Mouse (Mus musculus) embryonic facial prominence, embryonic 15.5 days (tissue): ENCODE measurements around the gene Rbm33. TPM values are rescaled to one million over a fixed set of nuclear protein-coding genes. Genes with fewer than 3 reads are reported as not detected.

Source experiments
- ATAC-seq: fragments of 200-750 bp; cut with Nextera tagmentation; 2 replicates; pipeline ENCODE4 v1.8.0; 2017; ENCODE audit warnings: low read depth, moderate TSS enrichment; ENCODE audit not compliant: insufficient number of reproducible peaks, low FRiP score, low TSS enrichment
- H3K27ac ChIP-seq: fragments of 300-500 bp; sonication (generic); replicated peaks from 2 replicates; pipeline ENCODE4 v1.5.1; 2015; ENCODE audit warnings: mild to moderate bottlenecking, inconsistent platforms
- H3K27me3 ChIP-seq: fragments of 300-500 bp; sonication (generic); 2 replicates; pipeline ENCODE4 v1.6.1; 2015; ENCODE audit warnings: inconsistent platforms
- H3K36me3 ChIP-seq: fragments of 300-500 bp; sonication (generic); 2 replicates; pipeline ENCODE4 v1.6.1; 2015; ENCODE audit warnings: mild to moderate bottlenecking, inconsistent platforms
- H3K4me1 ChIP-seq: fragments of 300-500 bp; sonication (generic); 2 replicates; pipeline ENCODE4 v1.6.1; 2015; ENCODE audit warnings: inconsistent platforms
- H3K4me2 ChIP-seq: fragments of 300-500 bp; sonication (generic); replicated peaks from 2 replicates; pipeline ENCODE4 v1.6.1; 2015; ENCODE audit warnings: mild to moderate bottlenecking, inconsistent platforms
- H3K4me3 ChIP-seq: fragments of 300-500 bp; sonication (generic); replicated peaks from 2 replicates; pipeline ENCODE4 v1.5.1; 2015; ENCODE audit warnings: mild to moderate bottlenecking, inconsistent platforms
- H3K9ac ChIP-seq: fragments of 300-500 bp; sonication (generic); 2 replicates; pipeline ENCODE4 v1.6.1; 2015; ENCODE audit warnings: inconsistent platforms
- H3K9me3 ChIP-seq: fragments of 300-500 bp; sonication (generic); replicated peaks from 2 replicates; pipeline ENCODE4 v1.6.1; 2016; ENCODE audit warnings: inconsistent platforms
- WGBS: fragments of 180-500 bp; shearing (Covaris S2); methylation state at CpG from one replicate; pipeline ENCODE4 v1.1.7; 2015; 5-methylcytosine and 5-hydroxymethylcytosine counted together
- polyA plus RNA-seq: library from polyadenylated mRNA; unstranded; fragments of >200 nt; fragmentation: Nextera tagmentation; extraction: Ambion mirVana; gene quantifications from 2 replicates; pipeline ENCODE4 v1.2.1, GENCODE M21; 2015

Gene Rbm33
- polyA plus RNA-seq, 1 experiment from 2014 or later = 12.1 TPM

DNA sequence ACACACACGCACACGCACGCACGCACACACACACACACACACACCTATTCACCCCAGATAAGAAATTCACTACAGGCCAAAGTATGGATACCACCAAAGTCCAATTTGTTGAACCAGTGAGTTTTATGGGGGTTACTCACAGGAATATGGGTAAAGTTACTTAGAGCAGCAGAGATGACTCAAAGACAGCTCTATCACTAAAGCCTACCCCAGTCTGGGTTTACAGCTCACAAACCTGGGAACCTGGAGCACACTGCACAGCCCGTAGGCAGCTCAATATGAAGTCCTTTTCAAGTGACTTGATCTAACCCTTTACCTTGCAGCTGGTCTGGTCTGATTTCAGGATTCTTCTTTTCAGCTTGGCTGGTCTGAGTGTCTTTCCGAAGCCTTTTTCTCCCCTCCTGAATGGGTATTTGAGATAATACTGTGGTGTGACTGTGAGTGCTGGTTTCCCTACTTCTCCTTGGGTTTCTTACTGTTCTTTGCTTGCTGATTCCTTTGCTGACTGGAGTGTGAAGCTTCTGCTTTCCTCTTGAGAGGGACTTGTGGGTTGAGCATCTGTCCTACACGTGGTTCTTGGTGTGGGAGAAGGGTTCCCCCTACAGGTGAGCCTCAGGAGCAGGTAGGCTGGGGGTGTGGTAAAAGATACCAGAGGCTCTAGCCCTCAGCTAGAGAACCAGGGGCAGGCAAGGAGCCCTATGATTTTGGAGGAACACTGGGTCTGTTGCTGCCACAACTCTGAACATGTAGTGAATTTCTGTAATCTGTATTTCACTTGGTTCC lies 12.3 kb downstream of the Rbm33 start:
- ATAC-seq = no peak
- 79% methylated on average over 7 of the region's 7 CpGs for WGBS
- H3K4me2 ChIP-seq = no peak overlapping the region

DNA sequence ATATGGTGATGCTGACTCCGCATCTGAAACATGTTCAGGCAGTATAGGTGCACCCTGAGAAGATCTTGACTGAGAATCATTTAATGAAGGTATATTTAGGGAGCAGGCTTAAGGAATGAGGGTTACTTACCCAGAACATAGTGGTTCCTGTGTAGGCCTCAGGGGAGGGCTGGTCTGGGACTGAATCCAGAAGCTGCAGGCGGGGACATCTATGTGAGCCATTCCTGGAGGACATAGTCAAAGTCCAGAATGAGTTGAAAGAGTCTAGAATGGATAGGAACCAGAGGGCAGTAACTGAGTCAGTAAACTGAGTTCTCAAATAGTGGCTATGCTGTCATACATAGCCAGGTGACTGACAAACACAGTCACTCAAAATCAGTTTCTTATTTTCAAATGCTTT lies 16.8 kb downstream of the Rbm33 start:
- 83% methylated on average over 2 of the region's 2 CpGs for WGBS
- no peaks in the 10 kb centered on the region for H3K4me1 ChIP-seq
- H3K9ac ChIP-seq = no peak overlapping the region
- peaks cover 43% of the 10 kb centered on the region for H3K36me3 ChIP-seq
- no peaks in the 10 kb centered on the region for H3K27me3 ChIP-seq
- no peak overlapping the region for H3K4me2 ChIP-seq
- H3K27ac ChIP-seq = no peak overlapping the region
- no peak overlapping the region for H3K4me3 ChIP-seq
- H3K9me3 ChIP-seq = no peaks in the 10 kb centered on the region
- ATAC-seq = no peak

More for the DNA sequence above, 12.3 kb downstream of the Rbm33 start:
- H3K9ac ChIP-seq = no peak overlapping the region
- H3K36me3 ChIP-seq = peaks cover 19% of the 10 kb centered on the region; the same call in 1 of the 2 replicates
- no peak overlapping the region for H3K27ac ChIP-seq
- no peaks in the 10 kb centered on the region for H3K27me3 ChIP-seq
- no peaks in the 10 kb centered on the region for H3K9me3 ChIP-seq
- H3K4me3 ChIP-seq = no peak overlapping the region
- 0 out of 2 replicates have a peak, but pooled peaks cover 3% of the 10 kb centered on the region for H3K4me1 ChIP-seq

DNA sequence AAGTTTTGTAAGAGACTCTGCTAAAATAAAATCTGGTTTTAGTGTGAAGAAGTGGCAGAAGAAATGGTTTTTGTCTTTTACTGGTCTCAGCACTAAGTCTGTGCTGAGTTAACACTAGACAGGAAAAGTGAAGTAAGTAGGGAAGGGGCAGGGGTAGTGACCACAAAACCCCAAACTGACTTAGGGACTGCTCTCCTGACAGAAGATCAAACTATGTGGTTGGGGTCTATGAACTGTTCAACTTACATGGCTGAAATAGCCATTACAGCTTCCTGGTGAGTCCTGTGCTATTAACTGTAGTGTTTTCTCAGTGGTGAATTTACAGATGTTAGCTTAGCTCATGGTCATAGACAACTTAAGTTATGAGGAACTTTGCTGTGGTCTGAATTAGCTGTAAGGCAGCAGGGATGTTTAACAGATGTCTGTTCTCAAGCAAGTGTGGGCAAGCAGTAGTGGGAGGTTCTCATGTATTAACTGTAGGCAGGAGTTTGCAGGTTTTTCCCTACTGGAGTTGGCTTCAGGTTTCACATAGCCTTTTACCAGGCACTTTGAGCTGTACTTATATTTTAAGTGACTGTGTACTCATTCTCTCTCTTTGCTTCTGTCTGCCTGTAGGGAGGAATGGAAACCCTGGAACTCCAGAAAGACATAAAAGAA lies 35.1 kb downstream of the Rbm33 start:
- Histone ChIP-seq H3K4me1 (peaks cover 6% of the 10 kb centered on the region; the same call in 1 of the 2 replicates), H3K4me2 (no peak overlapping the region), H3K9me3 (no peaks in the 10 kb centered on the region), H3K36me3 (peaks cover 45% of the 10 kb centered on the region), H3K27ac (0 out of 2 replicates have a peak overlapping the region, but pooled peaks have one; percentile 34), H3K9ac (no peak overlapping the region), H3K27me3 (no peaks in the 10 kb centered on the region), H3K4me3 (no peak overlapping the region)
- 0 out of 2 replicates have a peak, but pooled peaks have one; percentile 24 for ATAC-seq

DNA sequence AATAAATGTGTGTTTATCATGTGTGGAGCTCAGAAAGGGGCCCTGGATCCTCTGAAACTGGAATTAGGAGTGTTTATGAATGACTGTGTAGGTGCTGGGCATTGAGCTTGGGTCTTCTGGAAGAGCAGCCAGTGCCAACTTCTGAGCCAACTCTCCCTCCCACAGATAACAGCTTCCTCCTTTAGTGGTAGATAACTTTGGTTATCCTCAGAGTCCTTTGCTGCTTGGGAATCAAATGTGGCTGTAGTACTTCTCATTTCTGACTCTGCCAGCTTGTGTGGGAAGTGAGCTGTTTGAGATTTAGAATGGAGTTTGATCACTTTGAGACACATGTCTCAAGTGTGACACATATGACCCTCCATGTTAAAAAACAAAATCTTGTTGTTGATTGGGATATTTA lies 38.7 kb downstream of the Rbm33 start:
- Histone ChIP-seq H3K27me3 (no peaks in the 10 kb centered on the region), H3K9ac (no peak overlapping the region), H3K4me1 (peaks cover 6% of the 10 kb centered on the region; the same call in 1 of the 2 replicates), H3K9me3 (no peaks in the 10 kb centered on the region), H3K36me3 (peaks cover 62% of the 10 kb centered on the region), H3K4me3 (no peak overlapping the region), H3K27ac (no peak overlapping the region), H3K4me2 (no peak overlapping the region)
- ATAC-seq = no peak

DNA sequence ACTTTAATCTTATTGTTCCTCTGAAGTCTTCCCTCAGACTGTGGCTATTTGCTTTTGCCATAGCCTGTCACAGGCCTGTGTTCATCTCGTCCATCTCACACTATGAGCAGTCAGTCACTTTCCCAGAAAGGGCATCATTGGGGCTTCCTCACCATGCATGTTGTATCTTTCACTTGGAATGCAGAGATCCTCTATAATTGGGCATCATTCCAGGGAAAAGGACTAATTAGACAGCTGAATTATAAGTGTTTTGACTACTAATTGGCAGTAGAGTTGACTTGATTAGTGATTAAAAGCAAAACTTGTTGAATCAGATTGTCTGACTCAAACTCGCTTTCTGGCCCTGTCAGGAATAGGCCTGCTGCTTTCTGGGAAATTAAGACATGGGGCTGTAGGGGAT lies 43.8 kb downstream of the Rbm33 start:
- Histone ChIP-seq H3K9ac (no peak overlapping the region), H3K27me3 (no peaks in the 10 kb centered on the region), H3K9me3 (no peaks in the 10 kb centered on the region), H3K4me1 (no peaks in the 10 kb centered on the region), H3K36me3 (peaks cover 77% of the 10 kb centered on the region), H3K27ac (no peak overlapping the region), H3K4me2 (no peak overlapping the region), H3K4me3 (no peak overlapping the region)
- no peak for ATAC-seq
- 91% methylated on average over 2 of the region's 2 CpGs for WGBS

DNA sequence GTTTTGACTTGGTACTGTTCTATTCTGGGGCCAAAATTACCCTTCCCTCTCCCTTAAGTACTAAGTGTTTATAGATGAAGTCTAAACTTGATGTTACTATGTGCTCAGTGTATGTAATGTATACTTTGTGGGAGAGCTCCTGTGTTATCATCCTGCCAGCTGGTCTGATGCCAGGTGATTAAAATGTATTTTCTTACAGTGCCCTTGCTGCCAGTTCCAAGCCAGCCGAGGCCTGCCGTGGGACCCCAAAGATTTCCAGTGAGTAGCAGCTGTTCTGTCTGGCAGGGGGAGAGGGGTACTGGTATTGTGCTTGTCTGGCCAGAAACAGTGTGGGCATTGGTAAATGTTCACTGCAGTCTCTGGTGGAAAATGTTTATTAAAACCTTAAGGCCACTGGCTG lies 51.1 kb downstream of the Rbm33 start:
- Histone ChIP-seq H3K27ac (no peak overlapping the region), H3K36me3 (peaks cover 52% of the 10 kb centered on the region)
- no peak for ATAC-seq

DNA sequence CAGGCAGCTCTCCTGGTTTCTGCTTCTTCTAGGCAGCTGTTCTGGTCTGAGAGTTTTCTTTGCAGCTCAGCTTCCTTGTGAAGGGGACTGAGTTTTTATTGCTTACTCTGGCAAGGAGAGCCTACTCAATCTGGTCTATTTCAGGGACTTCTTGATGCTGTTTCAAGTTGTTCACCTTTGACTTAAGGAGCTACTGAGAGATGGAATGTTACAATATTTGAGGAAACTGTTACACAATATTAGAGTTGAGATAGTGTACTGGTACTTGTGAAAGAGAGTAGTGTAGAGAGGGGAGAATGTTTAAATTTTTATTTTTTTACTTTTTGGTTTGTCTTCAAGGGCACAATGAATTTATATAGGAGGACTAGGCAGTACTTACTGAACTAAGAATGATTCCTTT lies 53.9 kb downstream of the Rbm33 start:
- Histone ChIP-seq H3K36me3 (peaks cover 37% of the 10 kb centered on the region), H3K4me2 (no peak overlapping the region)
- ATAC-seq = no peak

More for the DNA sequence above, 51.1 kb downstream of the Rbm33 start:
- H3K9ac ChIP-seq = no peak overlapping the region
- peaks cover 6% of the 10 kb centered on the region for H3K4me1 ChIP-seq
- no peak overlapping the region for H3K4me3 ChIP-seq
- no peaks in the 10 kb centered on the region for H3K27me3 ChIP-seq
- no peak overlapping the region for H3K4me2 ChIP-seq
- 29% methylated on average over 2 of the region's 2 CpGs for WGBS
- H3K9me3 ChIP-seq = no peaks in the 10 kb centered on the region

DNA sequence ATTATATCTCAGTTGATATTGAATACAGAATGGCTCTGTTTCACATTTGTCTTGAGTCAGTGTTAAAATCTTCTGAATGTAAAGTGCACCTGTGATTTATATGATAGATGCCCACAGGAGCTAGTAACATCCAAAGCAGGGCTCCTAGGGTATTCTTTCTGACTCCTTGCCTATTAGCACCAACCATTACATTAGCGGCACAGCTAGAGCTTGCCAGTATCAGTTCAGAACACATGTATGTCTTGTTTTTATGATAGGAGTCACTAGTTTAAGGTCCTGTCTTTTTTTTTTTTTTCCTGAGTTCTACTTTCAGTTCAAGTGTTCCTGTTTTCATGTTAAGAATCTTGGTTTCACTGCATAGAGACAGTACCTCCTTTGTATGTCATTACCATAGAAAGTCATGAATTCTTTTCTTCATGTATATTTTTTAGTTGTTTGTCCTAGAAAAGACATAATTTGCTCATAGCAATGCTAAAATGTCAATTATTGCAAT lies 55.3 kb downstream of the Rbm33 start:
- peaks cover 29% of the 10 kb centered on the region for H3K36me3 ChIP-seq
- peaks cover 4% of the 10 kb centered on the region for H3K4me1 ChIP-seq
- no peak overlapping the region for H3K27ac ChIP-seq
- ATAC-seq = no peak
- H3K9me3 ChIP-seq = no peaks in the 10 kb centered on the region
- no peaks in the 10 kb centered on the region for H3K27me3 ChIP-seq
- no peak overlapping the region for H3K9ac ChIP-seq
- WGBS = 100% methylated on average over 1 of the region's 1 CpGs
- no peak overlapping the region for H3K4me2 ChIP-seq
- H3K4me3 ChIP-seq = no peak overlapping the region

More for the DNA sequence above, 53.9 kb downstream of the Rbm33 start:
- Histone ChIP-seq H3K27me3 (no peaks in the 10 kb centered on the region), H3K9ac (no peak overlapping the region), H3K9me3 (no peaks in the 10 kb centered on the region), H3K4me1 (peaks cover 6% of the 10 kb centered on the region), H3K27ac (no peak overlapping the region), H3K4me3 (no peak overlapping the region)

DNA sequence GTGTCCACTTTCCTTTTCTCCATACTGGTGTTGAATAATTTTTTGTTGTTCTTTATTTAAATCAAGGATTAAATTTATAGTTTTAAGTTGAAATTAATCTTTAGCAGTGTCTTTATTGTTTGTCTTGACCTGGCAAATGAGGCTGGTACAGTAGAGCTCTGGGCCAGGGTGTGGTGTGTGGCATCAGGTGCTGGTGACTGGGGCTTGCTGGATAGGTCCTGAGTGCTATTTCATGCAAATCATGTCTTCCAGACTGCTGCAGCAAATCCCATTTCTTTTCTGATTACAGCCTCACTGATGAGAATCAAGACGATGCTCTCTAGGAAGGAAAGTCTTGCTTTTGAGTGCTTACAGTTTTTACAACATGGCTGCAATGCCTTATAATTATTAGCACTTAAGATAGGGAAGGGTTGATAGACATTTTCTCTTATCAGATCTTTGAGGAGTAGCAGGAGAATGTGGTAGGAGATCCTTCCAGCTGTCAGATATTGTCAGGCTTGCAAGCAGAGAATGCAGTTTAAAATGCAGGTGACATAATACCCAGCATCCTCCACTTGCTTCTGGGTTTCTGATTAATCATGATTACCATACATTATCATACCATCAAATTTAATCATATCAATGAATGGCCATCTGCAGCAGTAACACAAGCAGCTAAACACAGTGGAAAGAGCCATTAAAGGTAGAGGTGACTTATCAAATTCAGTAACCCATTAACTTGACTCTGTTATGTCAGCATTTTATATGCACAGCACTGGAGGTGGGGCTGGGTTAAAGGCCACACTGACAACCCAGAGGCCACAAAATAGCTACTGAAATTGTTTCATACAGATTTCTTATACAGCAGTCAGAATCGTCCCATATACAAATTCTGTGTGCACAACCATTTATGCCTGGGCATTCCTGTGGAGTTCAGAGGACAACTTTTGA lies 56.8 kb downstream of the Rbm33 start:
- Histone ChIP-seq H3K36me3 (peaks cover 30% of the 10 kb centered on the region), H3K27ac (no peak overlapping the region), H3K4me2 (no peak overlapping the region), H3K27me3 (no peaks in the 10 kb centered on the region), H3K4me3 (no peak overlapping the region), H3K9me3 (no peaks in the 10 kb centered on the region), H3K9ac (no peak overlapping the region), H3K4me1 (no peaks in the 10 kb centered on the region)
- ATAC-seq = no peak
- WGBS = 85% methylated on average over 2 of the region's 2 CpGs

DNA sequence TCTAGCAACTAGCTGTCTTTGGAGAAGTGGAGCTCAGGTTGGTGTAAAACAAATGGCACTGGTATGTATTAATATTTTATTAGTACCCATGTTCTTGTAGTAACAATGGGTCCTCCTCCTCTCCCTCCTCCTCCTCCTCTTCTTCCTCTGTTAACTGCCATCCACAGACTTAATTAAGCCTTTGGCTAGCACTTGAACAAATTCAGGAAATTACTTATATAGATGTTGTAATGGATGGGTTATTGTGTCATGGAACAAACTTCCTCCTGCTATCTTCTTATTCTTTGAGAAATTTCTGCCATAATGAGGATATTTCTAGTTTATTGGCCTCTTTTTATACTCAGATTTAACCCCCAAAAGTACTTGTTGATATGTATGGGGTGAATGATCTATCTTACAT lies 60.4 kb downstream of the Rbm33 start:
- Histone ChIP-seq H3K4me3 (no peak overlapping the region), H3K9me3 (no peaks in the 10 kb centered on the region), H3K9ac (no peak overlapping the region), H3K27me3 (no peaks in the 10 kb centered on the region), H3K4me1 (no peaks in the 10 kb centered on the region), H3K27ac (no peak overlapping the region), H3K36me3 (peaks cover 36% of the 10 kb centered on the region), H3K4me2 (no peak overlapping the region)
- no peak for ATAC-seq

DNA sequence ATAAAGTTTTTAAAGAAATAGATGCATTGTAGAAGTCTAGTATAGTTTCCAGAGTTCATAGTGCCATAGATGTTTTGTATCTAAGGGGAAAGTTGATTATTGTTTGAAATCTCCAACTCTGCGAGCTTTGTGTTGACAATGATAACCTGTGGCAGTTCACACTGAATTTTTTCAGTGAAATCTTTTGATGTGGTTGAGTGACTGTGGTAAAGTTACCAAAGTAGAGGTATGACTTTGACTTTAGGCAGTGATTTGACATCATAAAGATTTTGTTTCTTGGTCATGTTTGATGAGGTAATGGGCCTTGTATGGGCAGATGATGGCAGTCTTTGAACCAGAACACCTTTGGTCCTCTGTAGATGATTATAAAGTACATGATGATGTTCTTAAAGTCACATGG lies 65.4 kb downstream of the Rbm33 start:
- Histone ChIP-seq H3K4me1 (no peaks in the 10 kb centered on the region), H3K4me2 (no peak overlapping the region), H3K27ac (no peak overlapping the region), H3K9ac (no peak overlapping the region), H3K4me3 (no peak overlapping the region), H3K36me3 (peaks cover 42% of the 10 kb centered on the region), H3K9me3 (no peaks in the 10 kb centered on the region), H3K27me3 (no peaks in the 10 kb centered on the region)
- 74% methylated on average over 1 of the region's 1 CpGs for WGBS
- ATAC-seq = no peak
